Mouse (Mus musculus) megakaryocyte-erythroid progenitor cell, adult 5-6 weeks (primary cell): ENCODE data around the gene Plpp3. TPM values are rescaled to one million over a fixed set of nuclear protein-coding genes. Genes with fewer than 3 reads are reported as not detected.

ENCODE experiments used
- ATAC-seq: replicated peaks from 2 replicates; pipeline ENCODE4 v1.8.0; 2016; ENCODE audit warnings: mild to moderate bottlenecking, inconsistent platforms; ENCODE audit not compliant: severe bottlenecking, poor library complexity, low FRiP score, low TSS enrichment
- total RNA-seq, 2 experiments: library from RNA; stranded (forward) in 1 of 2; stranded (reverse) in 1 of 2; fragments of 200-1000, 215-1000 nt in 1 of 2; fragments of >200 nt in 1 of 2; fragmentation: Nextera tagmentation in 1 of 2; gene quantifications; 2 replicates each; pipeline ENCODE4 v1.2.3; 2014 to 2017

Plpp3 gene
- total RNA-seq, 2 experiments from 2014 or later, result 0.94 TPM; not detected in 1

- ATAC-seq, result no peak
Measured at GRCm38 (mm10) chr4:105276062-105276795, 119.1 kb downstream of the Plpp3 start.

GRCm38 (mm10) chr4:105278161-105278560 is 121.0 kb downstream of the Plpp3 start:
- no peak for ATAC-seq

- no peak for ATAC-seq
Measured at GRCm38 (mm10) chr4:105278571-105279410, 121.6 kb downstream of the Plpp3 start.

GRCm38 (mm10) chr4:105279806-105280205 is 122.7 kb downstream of the Plpp3 start:
- no peak for ATAC-seq

- ATAC-seq, result no peak
Measured at GRCm38 (mm10) chr4:105281751-105282231, 124.6 kb downstream of the Plpp3 start.

Other genes starting within 250 kb of the Plpp3 start
- not detected in 2 replicates for gene Fyb2, start 243.9 kb upstream of the Plpp3 start, total RNA-seq (2014; fragmentation: Nextera tagmentation)
- gene Fyb2, start 243.9 kb upstream of the Plpp3 start, total RNA-seq (2017), result not detected in 2 replicates
- gene Prkaa2, start 47.5 kb upstream of the Plpp3 start, total RNA-seq (2014; fragmentation: Nextera tagmentation), result 0.04 TPM in 1 of 2 replicates, not detected in the other
- not detected in 2 replicates for gene Prkaa2, start 47.5 kb upstream of the Plpp3 start, total RNA-seq (2017)